ENCODE assay signal across 15 mouse cellular contexts in the genomic region with DNA sequence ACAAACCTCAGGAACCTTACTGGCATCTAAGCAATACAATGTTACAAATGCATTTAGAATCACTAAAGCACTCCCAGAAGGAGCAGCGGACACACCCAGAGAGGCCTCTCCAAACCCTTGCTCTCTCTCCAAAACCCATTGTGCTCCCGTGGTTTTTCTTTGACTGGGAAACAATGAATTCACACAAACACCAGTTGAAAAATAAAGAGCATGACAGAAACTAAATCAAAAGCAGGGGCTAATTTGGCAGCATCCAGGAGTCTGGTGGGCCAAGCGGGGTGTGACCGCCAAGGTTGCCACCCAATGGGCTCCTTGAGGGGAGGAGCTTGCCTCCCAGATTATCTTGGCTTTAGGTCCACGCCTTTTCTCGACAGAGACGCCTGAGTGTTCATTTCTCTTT.
"Had no signal": no experiment of that assay in that cellular context is flagged by ENCODE, and none has a peak within 500 bp of the region (broad histone marks: within the 10 kb centered on the region; RNA-seq: fewer than 3 reads in every experiment).

No protein-coding gene starts in this region.

- DNase-seq: kidney, adult 9 months; kidney, postnatal 4 days; lung, adult 2 months; lung, postnatal 36 days; right cerebral cortex, postnatal 14 days; thymus, adult 18-20 months; thymus, postnatal 14 days had no signal

- H3K36me3 ChIP-seq: limb, embryonic 10.5 days; liver, embryonic 15.5 days; midbrain, embryonic 13.5 days; neural tube, embryonic 12.5 days had no signal

- ATAC-seq: lung, postnatal 0 days; midbrain, embryonic 13.5 days had no signal

- H3K27ac ChIP-seq: kidney, postnatal 0 days; layer of hippocampus, adult 2 months; limb, embryonic 10.5 days; liver, embryonic 15.5 days; midbrain, embryonic 13.5 days; neural tube, embryonic 12.5 days had no signal

- H3K4me2 ChIP-seq: liver, embryonic 11.5 days; liver, embryonic 15.5 days; midbrain, embryonic 13.5 days; neural tube, embryonic 12.5 days had no signal

- H3K4me3 ChIP-seq: layer of hippocampus, adult 2 months; limb, embryonic 10.5 days; liver, embryonic 15.5 days; midbrain, embryonic 13.5 days; neural tube, embryonic 12.5 days had no signal

- H3K27me3 ChIP-seq: liver, embryonic 15.5 days; midbrain, embryonic 13.5 days; neural tube, embryonic 12.5 days had no signal

- H3K4me1 ChIP-seq: liver, embryonic 15.5 days; midbrain, embryonic 13.5 days; neural tube, embryonic 12.5 days had no signal

- H3K9ac ChIP-seq: liver, embryonic 15.5 days; midbrain, embryonic 13.5 days; neural tube, embryonic 12.5 days had no signal

- H3K9me3 ChIP-seq: limb, embryonic 10.5 days; liver, embryonic 15.5 days; midbrain, embryonic 13.5 days; neural tube, embryonic 12.5 days had no signal
